In genomic region chr5:64626351-64626750, GRCm38 (mm10) we compare ENCODE assay signal across 8 mouse cellular contexts.
DNase-seq lines count a peak whose midpoint lies in the region; ATAC-seq and TF ChIP-seq lines count a peak whose summit lies in the region.

No protein-coding gene starts in this region.

- peak overlapping the region; percentile 61; the same call in 1 of the 2 replicates for H3K27ac ChIP-seq in layer of hippocampus, adult 2 months
- no peak overlapping the region for H3K27ac ChIP-seq in embryonic facial prominence, embryonic 10.5 days (replicated peaks)
- H3K27ac ChIP-seq in liver, embryonic 15.5 days (replicated peaks): no peak overlapping the region
- H3K27ac ChIP-seq in hindbrain, embryonic 13.5 days: no peak overlapping the region

- H3K4me1 ChIP-seq in embryonic facial prominence, embryonic 10.5 days: peaks cover 31% of the 10 kb centered on the region
- H3K4me1 ChIP-seq in liver, embryonic 15.5 days (replicated peaks): peaks cover 41% of the 10 kb centered on the region
- no peaks in the 10 kb centered on the region for H3K4me1 ChIP-seq in hindbrain, embryonic 13.5 days (replicated peaks)

- WGBS in embryonic facial prominence, embryonic 10.5 days: 42% methylated on average over 9 of the region's 9 CpGs
- 17% methylated on average over 9 of the region's 9 CpGs for WGBS in liver, embryonic 15.5 days (ENCODE audit: insufficient replicate concordance)
- 58% methylated on average over 9 of the region's 9 CpGs for WGBS in hindbrain, embryonic 13.5 days

- no peaks in the 10 kb centered on the region for H3K36me3 ChIP-seq in embryonic facial prominence, embryonic 10.5 days (replicated peaks)
- no peaks in the 10 kb centered on the region for H3K36me3 ChIP-seq in liver, embryonic 15.5 days (replicated peaks)
- no peaks in the 10 kb centered on the region for H3K36me3 ChIP-seq in hindbrain, embryonic 13.5 days

- no peak overlapping the region for H3K4me3 ChIP-seq in layer of hippocampus, adult 2 months
- no peak overlapping the region for H3K4me3 ChIP-seq in embryonic facial prominence, embryonic 10.5 days
- H3K4me3 ChIP-seq in liver, embryonic 15.5 days (replicated peaks): no peak overlapping the region
- no peak overlapping the region for H3K4me3 ChIP-seq in hindbrain, embryonic 13.5 days

- DNase-seq in layer of hippocampus, adult 2 months (ENCODE audit: low spot score in 2 of 2): no peak
- no peak for DNase-seq in layer of hippocampus, postnatal 36 days
- DNase-seq in embryonic facial prominence, embryonic 10.5 days (ENCODE audit: low spot score): peak; percentile 15
- DNase-seq in testis, postnatal 10 days (ENCODE audit: low spot score): peak; percentile 55
- no peak for DNase-seq in MN1 (ENCODE audit: low spot score)

- no peaks in the 10 kb centered on the region for H3K9me3 ChIP-seq in embryonic facial prominence, embryonic 10.5 days
- no peaks in the 10 kb centered on the region for H3K9me3 ChIP-seq in liver, embryonic 15.5 days (replicated peaks)
- no peaks in the 10 kb centered on the region for H3K9me3 ChIP-seq in hindbrain, embryonic 13.5 days

- peaks cover 5% of the 10 kb centered on the region; the same call in 1 of the 2 replicates for H3K27me3 ChIP-seq in embryonic facial prominence, embryonic 10.5 days (replicated peaks; ENCODE audit: low read depth, poor library complexity, severe bottlenecking)
- peaks cover 34% of the 10 kb centered on the region for H3K27me3 ChIP-seq in liver, embryonic 15.5 days
- no peaks in the 10 kb centered on the region for H3K27me3 ChIP-seq in hindbrain, embryonic 13.5 days

- no peak for TF ChIP-seq CTCF in layer of hippocampus, adult 2 months (conservative IDR thresholded peaks at IDR 0.05)

- ATAC-seq in inflammation-experienced regulatory T-cells, adult 6 months: peak; percentile 47
- ATAC-seq in liver, embryonic 15.5 days (ENCODE audit: insufficient read depth): no peak
- ATAC-seq in hindbrain, embryonic 13.5 days (ENCODE audit: low FRiP score): no peak

- peak overlapping the region; percentile 17; the same call in 1 of the 2 replicates for H3K4me2 ChIP-seq in liver, embryonic 15.5 days
- no peak overlapping the region for H3K4me2 ChIP-seq in hindbrain, embryonic 13.5 days

- H3K9ac ChIP-seq in liver, embryonic 15.5 days: no peak overlapping the region
- H3K9ac ChIP-seq in hindbrain, embryonic 13.5 days: no peak overlapping the region

Comparison
In these comparisons a context has a peak if more than half of its experiments do, and no peak if none do; other contexts are left out.
1. DNase-seq: peak in embryonic facial prominence, embryonic 10.5 days (single experiment) and testis, postnatal 10 days (single experiment); none in layer of hippocampus, adult 2 months (0 of 2), layer of hippocampus, postnatal 36 days (0 of 2) and MN1 (single experiment).